Mouse (Mus musculus) heart, adult 9 months (tissue): ENCODE measurements at regions not wholly inside any gene's neighbourhood (a gene's known extent, or its start where the extent isn't known, plus 50 kb on each side); places are given as distances from the start of the nearest gene placed in this dataset.
A peak's percentile ranks its signal among the peaks of the same experiment; 100 is the strongest.

Experiments
- DNase-seq, 2 experiments: peaks; one replicate each; pipeline ENCODE4 v3.0.0; 2022; ENCODE audit warnings: low spot score in 2 of 2

- DNase-seq = no peak
Observed at GRCm38 (mm10) chr11:20882756-20883155, 51.9 kb upstream of the Lgalsl start.

GRCm38 (mm10) chr11:20883907-20884306 lies 53.1 kb upstream of the Lgalsl start:
- DNase-seq = no peak

- no peak for DNase-seq
Observed at GRCm38 (mm10) chr11:20887044-20887443, 56.2 kb upstream of the Lgalsl start.

- no peak for DNase-seq
Observed at GRCm38 (mm10) chr11:20890479-20890878, 59.6 kb upstream of the Lgalsl start.

GRCm38 (mm10) chr11:20891711-20892110 lies 60.9 kb upstream of the Lgalsl start:
- DNase-seq = no peak

GRCm38 (mm10) chr11:20896277-20897123 lies 65.6 kb upstream of the Lgalsl start:
- DNase-seq = peak; percentile 44 to 56

GRCm38 (mm10) chr11:20897468-20897867 lies 66.6 kb upstream of the Lgalsl start:
- no peak for DNase-seq

- peak in 1 of 2 experiments; percentile 8 for DNase-seq
Observed at GRCm38 (mm10) chr11:20898558-20898957, 67.7 kb upstream of the Lgalsl start.

- no peak for DNase-seq
Observed at GRCm38 (mm10) chr11:20899766-20900165, 68.9 kb upstream of the Lgalsl start.

- DNase-seq = no peak
Observed at GRCm38 (mm10) chr11:20902001-20902400, 71.1 kb upstream of the Lgalsl start.

- DNase-seq = no peak
Observed at GRCm38 (mm10) chr11:20902910-20903309, 72.1 kb upstream of the Lgalsl start.

- DNase-seq = no peak
Observed at GRCm38 (mm10) chr11:20907996-20908395, 77.1 kb upstream of the Lgalsl start.

GRCm38 (mm10) chr11:20908471-20908870 lies 77.6 kb upstream of the Lgalsl start:
- DNase-seq = no peak

GRCm38 (mm10) chr11:20913042-20913441 lies 82.2 kb upstream of the Lgalsl start:
- no peak for DNase-seq

GRCm38 (mm10) chr11:20913598-20914296 lies 82.9 kb upstream of the Lgalsl start:
- DNase-seq = peak; percentile 47 to 81

- no peak for DNase-seq
Observed at GRCm38 (mm10) chr11:20914297-20914997, 83.6 kb upstream of the Lgalsl start.

GRCm38 (mm10) chr11:20915182-20915602 lies 84.3 kb upstream of the Lgalsl start:
- DNase-seq = peak; percentile 80 to 87

- no peak for DNase-seq
Observed at GRCm38 (mm10) chr11:20915687-20916432, 85.0 kb upstream of the Lgalsl start.

- peak in 1 of 2 experiments; percentile 31 for DNase-seq
Observed at GRCm38 (mm10) chr11:20916473-20916911, 85.6 kb upstream of the Lgalsl start.

GRCm38 (mm10) chr11:20916961-20917360 lies 86.1 kb upstream of the Lgalsl start:
- no peak for DNase-seq

GRCm38 (mm10) chr11:20917483-20917882 lies 86.6 kb upstream of the Lgalsl start:
- DNase-seq = no peak
